Mouse (Mus musculus): ENCODE results near the gene Tex2. TPM values are rescaled to one million over a fixed set of nuclear protein-coding genes. Genes with fewer than 3 reads are reported as not detected.

Gene Tex2
- polyA plus RNA-seq, 1 experiment from 2014 or later, result 6.9 TPM

DNA sequence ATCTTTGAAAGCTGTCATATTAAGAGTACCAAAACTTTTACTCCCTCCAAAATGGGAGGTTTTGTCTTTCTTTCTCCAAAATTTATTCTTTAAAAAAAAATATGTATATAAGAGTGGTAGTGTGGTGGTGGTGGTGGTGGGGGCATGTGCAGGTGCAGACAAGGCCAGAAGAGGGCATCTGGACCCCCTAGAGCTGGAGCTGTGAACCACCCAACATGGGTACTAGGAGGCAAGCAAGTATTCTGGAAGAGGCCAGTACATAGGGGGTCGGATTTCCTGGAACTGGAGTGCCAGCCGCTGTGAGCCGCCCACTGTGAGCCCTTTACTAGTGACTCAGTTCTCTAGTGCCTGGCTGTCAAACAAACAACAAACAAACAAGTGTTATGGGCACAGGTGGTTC lies 90.7 kb downstream of the Tex2 start:
- no peaks in the 10 kb centered on the region for H3K9me3 ChIP-seq (replicated peaks)
- H3K27me3 ChIP-seq (ENCODE audit: low read depth, poor library complexity, severe bottlenecking), result no peaks in the 10 kb centered on the region
- H3K36me3 ChIP-seq, result no peaks in the 10 kb centered on the region
- H3K27ac ChIP-seq, result no peak overlapping the region
- WGBS, result 38% methylated on average over 3 of the region's 3 CpGs
- DNase-seq (ENCODE audit: low spot score), result no peak
- peaks cover 67% of the 10 kb centered on the region for H3K4me1 ChIP-seq
- no peak overlapping the region for H3K4me3 ChIP-seq

DNA sequence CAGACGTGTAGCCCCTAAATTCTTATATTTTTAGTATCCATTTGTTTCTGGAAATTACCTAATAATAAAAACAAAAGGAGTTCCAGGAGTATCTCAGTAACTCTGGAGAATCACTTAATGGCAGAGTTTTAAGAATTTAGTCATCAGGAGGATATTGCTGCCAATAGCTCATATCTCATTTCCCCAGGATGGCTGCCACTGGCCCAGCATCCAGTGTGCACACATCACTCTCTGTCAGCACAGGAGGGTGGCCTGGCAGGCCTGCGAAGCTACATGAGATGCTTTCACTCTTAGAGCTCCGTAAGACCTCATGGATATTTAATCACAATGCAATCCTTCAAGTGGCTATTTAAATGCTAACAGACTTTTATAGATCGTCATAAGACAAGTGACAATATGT lies 91.6 kb downstream of the Tex2 start:
- no peaks in the 10 kb centered on the region for H3K9me3 ChIP-seq (replicated peaks)
- no peak overlapping the region for H3K27ac ChIP-seq
- 57% methylated on average over 4 of the region's 4 CpGs for WGBS
- no peaks in the 10 kb centered on the region for H3K27me3 ChIP-seq (ENCODE audit: low read depth, poor library complexity, severe bottlenecking)
- H3K4me1 ChIP-seq, result peaks cover 65% of the 10 kb centered on the region
- no peaks in the 10 kb centered on the region for H3K36me3 ChIP-seq
- no peak for DNase-seq (ENCODE audit: low spot score)
- no peak overlapping the region for H3K4me3 ChIP-seq

DNA sequence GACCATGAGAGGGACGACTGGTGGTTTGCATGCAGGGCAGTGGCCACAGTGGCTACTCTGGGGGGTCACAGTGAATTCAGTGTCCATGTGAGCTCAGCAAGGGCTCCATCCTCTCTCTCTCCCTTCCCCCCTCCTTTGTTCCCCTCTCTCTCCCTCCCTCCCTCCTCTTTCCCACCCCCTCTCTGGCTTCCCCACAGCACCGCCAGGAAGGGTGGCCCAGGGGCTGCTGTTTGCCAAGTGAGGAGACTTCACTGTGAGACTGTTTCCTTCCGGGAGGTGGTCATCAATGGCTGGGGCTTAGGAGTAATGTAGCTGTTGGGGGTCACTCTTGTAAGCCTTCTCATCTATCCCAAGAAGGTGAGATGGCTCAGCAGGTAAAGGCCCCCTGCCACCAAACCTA lies 92.8 kb downstream of the Tex2 start:
- Histone ChIP-seq H3K4me3 (no peak overlapping the region), H3K27ac (peak overlapping the region; percentile 74), H3K36me3 (no peaks in the 10 kb centered on the region), H3K27me3 (ENCODE audit: low read depth, poor library complexity, severe bottlenecking) (no peaks in the 10 kb centered on the region), H3K4me1 (peaks cover 58% of the 10 kb centered on the region), H3K9me3 (replicated peaks) (no peaks in the 10 kb centered on the region)
- 38% methylated on average over 3 of the region's 3 CpGs for WGBS
- no peak for DNase-seq (ENCODE audit: low spot score)

DNA sequence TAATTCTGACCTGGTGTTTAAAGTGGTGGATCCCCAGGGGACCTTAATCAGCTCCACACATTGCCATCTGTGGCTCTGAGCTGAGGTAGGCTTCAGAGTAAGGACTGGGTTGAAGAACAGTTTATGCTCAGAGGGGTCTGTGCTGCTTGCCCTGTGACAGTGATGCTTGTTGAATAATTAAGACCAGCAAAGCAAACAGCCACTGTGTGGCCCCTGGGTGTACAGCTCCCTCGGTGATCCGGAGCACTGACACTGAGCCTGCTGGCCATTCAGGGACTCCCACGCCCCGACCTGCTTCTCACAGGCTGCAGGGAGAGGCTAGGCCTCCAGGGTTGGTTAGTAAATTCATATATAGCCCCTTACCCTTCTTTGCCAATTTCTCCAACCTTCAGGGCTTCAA lies 93.7 kb downstream of the Tex2 start:
- WGBS, result 38% methylated on average over 4 of the region's 4 CpGs
- no peaks in the 10 kb centered on the region for H3K9me3 ChIP-seq (replicated peaks)
- H3K36me3 ChIP-seq, result no peaks in the 10 kb centered on the region
- no peaks in the 10 kb centered on the region for H3K27me3 ChIP-seq (ENCODE audit: low read depth, poor library complexity, severe bottlenecking)
- H3K27ac ChIP-seq, result peak overlapping the region; percentile 69; the same call in 1 of the 2 replicates
- H3K4me1 ChIP-seq, result peaks cover 67% of the 10 kb centered on the region
- H3K4me3 ChIP-seq, result no peak overlapping the region
- no peak for DNase-seq (ENCODE audit: low spot score)

GRCm38 (mm10) chr11:106518391-106518790 lies 94.8 kb downstream of the Tex2 start:
- no peaks in the 10 kb centered on the region for H3K9me3 ChIP-seq (replicated peaks)
- no peak for DNase-seq (ENCODE audit: low spot score)
- WGBS, result 31% methylated on average over 4 of the region's 4 CpGs
- no peaks in the 10 kb centered on the region for H3K36me3 ChIP-seq
- peak overlapping the region; percentile 47; the same call in 1 of the 2 replicates for H3K27ac ChIP-seq
- no peak overlapping the region for H3K4me3 ChIP-seq
- H3K27me3 ChIP-seq (ENCODE audit: low read depth, poor library complexity, severe bottlenecking), result no peaks in the 10 kb centered on the region
- peaks cover 75% of the 10 kb centered on the region for H3K4me1 ChIP-seq

DNA sequence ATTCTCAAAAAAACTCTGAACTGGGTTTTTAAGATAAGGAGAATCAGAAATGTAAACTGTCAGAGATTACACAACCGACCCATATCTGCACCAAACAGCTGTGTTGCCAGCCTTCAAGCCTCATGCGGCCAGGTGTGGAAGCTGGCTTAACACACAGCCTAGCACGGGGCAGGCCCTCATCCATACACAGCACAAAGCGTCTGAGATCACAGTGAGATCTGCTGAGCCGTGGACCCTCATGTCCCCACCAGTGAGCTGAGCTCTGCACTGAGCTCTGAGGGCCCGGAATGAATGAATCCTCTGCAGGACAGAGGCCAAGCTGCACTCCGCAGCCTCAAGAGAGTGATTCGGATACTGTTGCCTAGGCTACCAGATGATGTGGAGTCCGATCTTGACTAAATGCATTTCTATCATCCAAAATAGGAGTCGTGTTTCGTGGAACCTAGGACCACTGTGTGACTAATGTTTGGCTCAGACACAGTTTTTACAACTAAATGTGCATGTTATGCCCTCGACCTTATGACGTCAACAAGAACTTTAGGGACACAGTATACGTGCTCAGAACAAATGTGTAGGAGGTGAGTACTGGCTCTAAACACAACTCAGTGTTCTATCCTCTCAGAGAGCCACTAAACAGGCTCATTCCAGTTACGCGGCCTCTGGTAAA lies 98.0 kb downstream of the Tex2 start:
- Histone ChIP-seq H3K4me1 (peaks cover 54% of the 10 kb centered on the region), H3K4me3 (no peak overlapping the region), H3K27me3 (ENCODE audit: low read depth, poor library complexity, severe bottlenecking) (no peaks in the 10 kb centered on the region), H3K36me3 (peaks cover 10% of the 10 kb centered on the region), H3K9me3 (replicated peaks) (no peaks in the 10 kb centered on the region), H3K27ac (peak overlapping the region; percentile 61)
- DNase-seq (ENCODE audit: low spot score), result no peak
- 84% methylated on average over 16 of the region's 16 CpGs for WGBS

- Histone ChIP-seq H3K36me3 (peaks cover 15% of the 10 kb centered on the region), H3K27ac (peak overlapping the region; percentile 61; the same call in 1 of the 2 replicates), H3K9me3 (replicated peaks) (no peaks in the 10 kb centered on the region), H3K4me3 (no peak overlapping the region), H3K27me3 (ENCODE audit: low read depth, poor library complexity, severe bottlenecking) (no peaks in the 10 kb centered on the region), H3K4me1 (peaks cover 47% of the 10 kb centered on the region)
- no peak for DNase-seq (ENCODE audit: low spot score)
- WGBS, result 33% methylated on average over 5 of the region's 5 CpGs
These were observed 98.8 kb downstream of the Tex2 start for GRCm38 (mm10) chr11:106514446-106514845.

DNA sequence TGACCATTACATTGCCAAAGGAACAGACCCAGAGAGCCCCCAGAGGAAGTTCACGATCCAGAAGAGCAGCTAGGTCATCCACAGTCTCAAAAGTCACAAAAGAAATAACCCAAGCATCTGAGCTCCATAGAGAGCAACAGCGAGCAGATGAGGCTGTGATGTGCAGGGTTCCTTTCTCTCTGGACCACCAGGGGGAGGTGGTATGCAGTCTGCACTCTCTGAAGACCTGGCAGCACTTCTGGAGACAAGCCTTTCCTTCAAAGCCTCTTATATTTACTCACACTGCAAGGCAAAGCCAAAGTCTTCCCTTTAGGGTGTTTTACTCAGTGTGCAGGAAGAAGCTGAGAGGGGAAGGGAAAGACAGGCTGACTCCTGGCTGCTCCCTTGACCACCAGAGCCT lies 100.1 kb downstream of the Tex2 start:
- H3K4me3 ChIP-seq, result no peak overlapping the region
- 54% methylated on average over 2 of the region's 2 CpGs for WGBS
- peaks cover 34% of the 10 kb centered on the region for H3K4me1 ChIP-seq
- DNase-seq (ENCODE audit: low spot score), result no peak
- H3K27ac ChIP-seq, result no peak overlapping the region
- no peaks in the 10 kb centered on the region for H3K9me3 ChIP-seq (replicated peaks)
- H3K36me3 ChIP-seq, result peaks cover 28% of the 10 kb centered on the region
- H3K27me3 ChIP-seq (ENCODE audit: low read depth, poor library complexity, severe bottlenecking), result no peaks in the 10 kb centered on the region

GRCm38 (mm10) chr11:106512006-106512390 lies 101.2 kb downstream of the Tex2 start:
- Histone ChIP-seq H3K4me1 (peaks cover 22% of the 10 kb centered on the region), H3K4me3 (no peak overlapping the region), H3K27ac (no peak overlapping the region), H3K36me3 (peaks cover 29% of the 10 kb centered on the region), H3K9me3 (replicated peaks) (no peaks in the 10 kb centered on the region), H3K27me3 (ENCODE audit: low read depth, poor library complexity, severe bottlenecking) (no peaks in the 10 kb centered on the region)
- no peak for DNase-seq (ENCODE audit: low spot score)
- WGBS, result 93% methylated on average over 7 of the region's 7 CpGs

DNA sequence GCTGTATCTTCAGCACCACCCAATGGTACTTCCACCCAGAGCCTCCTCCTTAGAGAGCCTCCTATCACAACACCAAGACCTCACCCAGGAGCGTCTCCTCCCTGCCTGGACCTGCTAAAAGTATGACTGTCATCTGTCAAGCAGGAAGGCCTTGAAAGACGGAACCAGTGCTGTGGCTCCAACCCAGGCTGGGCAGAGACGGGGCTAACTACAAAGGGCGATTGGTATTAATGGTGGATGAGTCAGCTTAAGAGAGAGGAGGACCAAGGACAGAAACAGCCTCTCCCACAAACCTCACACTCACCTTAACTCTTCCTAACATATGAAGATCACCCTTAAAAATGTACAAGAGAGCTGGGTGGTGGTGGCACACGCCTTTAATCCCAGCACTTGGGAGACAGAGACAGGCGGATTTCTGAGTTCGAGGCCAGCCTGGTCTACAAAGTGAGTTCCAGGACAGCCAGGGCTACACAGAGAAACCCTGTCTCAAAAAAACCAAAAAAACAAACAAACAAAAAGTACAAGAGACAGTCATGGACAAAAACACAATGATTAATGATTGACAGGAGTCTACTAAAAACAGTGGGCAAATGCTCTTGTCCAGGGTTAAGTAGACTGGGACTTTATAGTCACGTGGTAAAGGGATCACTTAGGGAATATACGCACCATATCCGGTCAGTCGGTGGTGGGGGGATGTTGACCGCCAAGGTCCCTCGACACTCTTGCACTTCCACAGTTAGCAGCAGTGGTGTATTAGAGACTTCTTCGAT lies 101.8 kb downstream of the Tex2 start:
- no peaks in the 10 kb centered on the region for H3K27me3 ChIP-seq (ENCODE audit: low read depth, poor library complexity, severe bottlenecking)
- 92% methylated on average over 14 of the region's 14 CpGs for WGBS
- H3K9me3 ChIP-seq (replicated peaks), result no peaks in the 10 kb centered on the region

DNA sequence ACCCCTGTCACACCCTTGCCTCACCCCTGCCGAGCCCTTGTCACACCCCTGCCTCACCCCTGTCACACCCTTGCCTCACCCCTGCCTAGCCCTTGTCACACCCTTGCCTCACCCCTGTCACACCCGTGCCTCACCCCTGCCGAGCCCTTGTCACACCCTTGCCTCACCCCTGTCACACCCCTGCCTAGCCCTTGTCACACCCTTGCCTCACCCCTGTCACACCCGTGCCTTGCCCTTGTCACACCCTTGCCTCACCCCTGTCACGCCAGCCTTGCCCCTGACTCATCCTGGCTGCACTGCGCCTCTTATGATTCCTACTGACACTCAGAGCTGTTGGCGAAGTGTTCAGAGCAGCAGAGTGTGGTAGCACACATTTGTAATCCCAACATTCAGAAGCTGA lies 105.6 kb downstream of the Tex2 start:
- H3K27me3 ChIP-seq (ENCODE audit: low read depth, poor library complexity, severe bottlenecking), result no peaks in the 10 kb centered on the region
- H3K4me1 ChIP-seq, result 0 out of 2 replicates have a peak, but pooled peaks cover 2% of the 10 kb centered on the region
- no peak for DNase-seq (ENCODE audit: low spot score)
- no peak overlapping the region for H3K27ac ChIP-seq
- H3K36me3 ChIP-seq, result peaks cover 36% of the 10 kb centered on the region
- H3K9me3 ChIP-seq (replicated peaks), result no peaks in the 10 kb centered on the region
- no peak overlapping the region for H3K4me3 ChIP-seq
- WGBS, result 90% methylated on average over 7 of the region's 7 CpGs

More for the DNA sequence above, 101.8 kb downstream of the Tex2 start:
- Histone ChIP-seq H3K36me3 (peaks cover 32% of the 10 kb centered on the region), H3K4me1 (peaks cover 21% of the 10 kb centered on the region), H3K4me3 (no peak overlapping the region), H3K27ac (no peak overlapping the region)
- no peak for DNase-seq (ENCODE audit: low spot score)

GRCm38 (mm10) chr11:106506211-106506610 lies 107.0 kb downstream of the Tex2 start:
- Histone ChIP-seq H3K9me3 (replicated peaks) (no peaks in the 10 kb centered on the region), H3K27ac (no peak overlapping the region), H3K4me1 (peaks cover 10% of the 10 kb centered on the region), H3K27me3 (ENCODE audit: low read depth, poor library complexity, severe bottlenecking) (no peaks in the 10 kb centered on the region), H3K36me3 (peaks cover 29% of the 10 kb centered on the region), H3K4me3 (no peak overlapping the region)
- 88% methylated on average over 6 of the region's 6 CpGs for WGBS
- DNase-seq (ENCODE audit: low spot score), result no peak

DNA sequence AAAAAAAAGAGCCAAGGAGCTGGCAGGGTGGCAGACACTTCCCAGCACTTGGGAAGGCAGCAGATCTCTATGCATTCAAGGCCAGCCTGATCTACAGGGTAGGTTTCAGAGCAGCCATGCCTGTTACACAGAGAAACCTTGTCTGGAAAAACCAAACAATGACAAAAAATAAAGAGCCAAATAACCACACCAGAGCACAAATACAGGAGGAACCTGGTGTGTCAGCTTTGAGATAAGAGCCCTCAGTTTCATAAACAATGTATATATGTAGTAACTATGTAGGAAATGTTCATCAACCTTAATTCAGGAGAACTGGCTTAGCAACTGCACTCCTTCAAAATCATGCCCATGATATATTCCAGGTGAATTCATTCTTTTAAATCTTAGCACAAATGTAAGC lies 109.1 kb downstream of the Tex2 start:
- DNase-seq (ENCODE audit: low spot score), result no peak
- H3K4me3 ChIP-seq, result no peak overlapping the region
- peaks cover 16% of the 10 kb centered on the region for H3K4me1 ChIP-seq
- peaks cover 17% of the 10 kb centered on the region for H3K36me3 ChIP-seq
- H3K9me3 ChIP-seq (replicated peaks), result no peaks in the 10 kb centered on the region
- no peak overlapping the region for H3K27ac ChIP-seq
- no peaks in the 10 kb centered on the region for H3K27me3 ChIP-seq (ENCODE audit: low read depth, poor library complexity, severe bottlenecking)
